Mouse (Mus musculus) kidney, adult 2 months (tissue): ENCODE measurements at regions not wholly inside any gene's neighbourhood (a gene's known extent, or its start where the extent isn't known, plus 50 kb on each side); places are given as distances from the start of the nearest gene placed in this dataset.

Experiments used
- DNase-seq: peaks from one replicate; pipeline ENCODE4 v3.0.0; 2021
- H3K27ac ChIP-seq: fragments of 200-500 bp; 2 replicates; pipeline ENCODE4 v1.5.1; 2012; ENCODE audit warnings: low read depth, low read length, control low read depth, inconsistent platforms; ENCODE audit not compliant: insufficient read depth
- H3K27me3 ChIP-seq: fragments of 200-500 bp; replicated peaks from 2 replicates; pipeline ENCODE4 v1.6.1; 2012; ENCODE audit warnings: mild to moderate bottlenecking, moderate library complexity, low read length, inconsistent platforms; ENCODE audit not compliant: control insufficient read depth, insufficient read depth
- H3K36me3 ChIP-seq: fragments of 200-500 bp; 2 replicates; pipeline ENCODE4 v1.6.1; 2012; ENCODE audit warnings: mild to moderate bottlenecking, moderate library complexity, low read length, inconsistent platforms; ENCODE audit not compliant: control insufficient read depth, insufficient read depth
- H3K4me1 ChIP-seq: fragments of 200-500 bp; 2 replicates; pipeline ENCODE4 v1.6.1; 2011; ENCODE audit warnings: low read length; ENCODE audit not compliant: control insufficient read depth, insufficient read depth
- H3K4me3 ChIP-seq: fragments of 200-500 bp; 2 replicates; pipeline ENCODE4 v1.5.1; 2011; ENCODE audit warnings: mild to moderate bottlenecking, low read depth, low read length, control low read depth; ENCODE audit not compliant: insufficient read depth
- CTCF ChIP-seq: fragments of 200-500 bp; conservative IDR thresholded peaks from 2 replicates; pipeline ENCODE4 v1.5.1; 2011; ENCODE audit warnings: low read depth, mild to moderate bottlenecking, control low read depth, low read length, moderate library complexity, mixed read lengths; ENCODE audit not compliant: insufficient read depth, insufficient read length
- POLR2A ChIP-seq: fragments of 200-500 bp; IDR thresholded peaks from one replicate; pipeline ENCODE4 v1.6.1; 2011; ENCODE audit warnings: low read depth, low read length, control low read depth
- WGBS: fragments of 180-500 bp; shearing (Covaris S2); methylation state at CpG from one replicate; pipeline ENCODE4 v1.1.7; 2018; 5-methylcytosine and 5-hydroxymethylcytosine counted together

DNA sequence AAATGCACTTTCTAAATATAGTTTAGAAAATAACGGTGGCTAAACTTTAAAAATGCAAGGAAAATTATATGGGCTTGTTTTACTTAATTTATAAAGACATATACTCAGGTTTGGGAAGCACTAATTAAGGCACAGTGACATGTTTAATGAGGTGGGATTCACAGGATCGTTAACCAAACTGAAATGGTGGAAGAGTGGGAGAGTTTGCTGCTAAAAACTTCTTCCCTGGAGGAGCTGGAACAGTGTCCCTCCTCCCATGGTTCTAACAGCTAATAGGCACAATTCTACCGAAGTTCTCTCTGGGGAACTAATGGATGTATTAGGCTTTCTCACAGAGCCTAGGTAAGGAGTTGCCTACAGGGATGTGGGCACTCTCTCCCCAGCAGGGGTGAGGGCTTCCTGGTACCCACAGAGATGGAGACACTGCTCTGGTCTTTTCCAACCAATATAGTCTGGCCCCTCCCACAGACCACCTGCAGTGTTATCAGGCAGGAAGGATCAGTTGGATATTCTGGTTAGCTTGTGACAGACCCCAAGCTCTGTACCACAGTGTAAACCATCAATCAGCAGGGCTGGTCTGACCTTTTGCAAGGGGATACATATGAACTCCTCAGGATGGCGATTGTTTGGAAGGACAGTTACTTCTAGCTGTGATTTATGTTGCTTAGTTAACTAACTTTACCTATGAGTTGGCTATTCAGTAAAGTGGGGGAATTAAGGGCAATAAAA is 309.0 kb upstream of the Zic4 start:
- Histone ChIP-seq H3K4me1 (no peaks in the 10 kb centered on the region), H3K4me3 (no peak overlapping the region), H3K36me3 (no peaks in the 10 kb centered on the region), H3K27ac (no peak overlapping the region), H3K27me3 (no peaks in the 10 kb centered on the region)
- WGBS, result 22% methylated on average over 4 of the region's 4 CpGs
- no peak for DNase-seq
- no peak for TF ChIP-seq CTCF

GRCm38 (mm10) chr9:91059460-91059859 is 302.8 kb upstream of the Zic4 start:
- H3K27ac ChIP-seq, result no peak overlapping the region
- H3K27me3 ChIP-seq, result no peaks in the 10 kb centered on the region; the same call in 1 of the 2 replicates
- DNase-seq, result no peak
- no peak overlapping the region for H3K4me3 ChIP-seq
- WGBS, result 74% methylated on average over 4 of the region's 4 CpGs
- no peaks in the 10 kb centered on the region for H3K4me1 ChIP-seq
- TF ChIP-seq POLR2A, result no peak
- TF ChIP-seq CTCF, result no peak
- H3K36me3 ChIP-seq, result no peaks in the 10 kb centered on the region

DNA sequence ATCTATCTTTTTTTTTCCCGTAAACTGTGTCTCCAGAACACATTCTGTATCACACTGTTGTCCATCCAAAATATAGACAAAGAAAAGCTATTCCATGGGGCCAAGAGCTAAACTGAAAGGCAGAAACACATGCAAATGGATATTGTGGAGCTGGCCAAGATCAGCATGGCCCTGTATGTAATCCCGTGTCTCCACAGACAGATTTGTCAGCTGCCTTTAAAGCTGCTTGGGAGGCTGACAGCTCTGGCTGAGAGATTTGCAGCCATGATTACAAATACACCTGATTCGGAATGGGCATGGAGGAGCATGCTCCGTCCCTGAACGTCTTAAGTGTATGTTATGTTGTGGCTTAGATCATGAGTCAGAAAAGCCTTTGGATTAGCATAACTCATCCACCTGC is 292.7 kb upstream of the Zic4 start:
- no peak overlapping the region for H3K4me3 ChIP-seq
- H3K36me3 ChIP-seq, result no peaks in the 10 kb centered on the region
- TF ChIP-seq CTCF (no peak), POLR2A (no peak)
- no peak for DNase-seq
- WGBS, result 64% methylated on average over 5 of the region's 5 CpGs
- no peak overlapping the region for H3K27ac ChIP-seq
- H3K27me3 ChIP-seq, result no peaks in the 10 kb centered on the region
- H3K4me1 ChIP-seq, result no peaks in the 10 kb centered on the region

DNA sequence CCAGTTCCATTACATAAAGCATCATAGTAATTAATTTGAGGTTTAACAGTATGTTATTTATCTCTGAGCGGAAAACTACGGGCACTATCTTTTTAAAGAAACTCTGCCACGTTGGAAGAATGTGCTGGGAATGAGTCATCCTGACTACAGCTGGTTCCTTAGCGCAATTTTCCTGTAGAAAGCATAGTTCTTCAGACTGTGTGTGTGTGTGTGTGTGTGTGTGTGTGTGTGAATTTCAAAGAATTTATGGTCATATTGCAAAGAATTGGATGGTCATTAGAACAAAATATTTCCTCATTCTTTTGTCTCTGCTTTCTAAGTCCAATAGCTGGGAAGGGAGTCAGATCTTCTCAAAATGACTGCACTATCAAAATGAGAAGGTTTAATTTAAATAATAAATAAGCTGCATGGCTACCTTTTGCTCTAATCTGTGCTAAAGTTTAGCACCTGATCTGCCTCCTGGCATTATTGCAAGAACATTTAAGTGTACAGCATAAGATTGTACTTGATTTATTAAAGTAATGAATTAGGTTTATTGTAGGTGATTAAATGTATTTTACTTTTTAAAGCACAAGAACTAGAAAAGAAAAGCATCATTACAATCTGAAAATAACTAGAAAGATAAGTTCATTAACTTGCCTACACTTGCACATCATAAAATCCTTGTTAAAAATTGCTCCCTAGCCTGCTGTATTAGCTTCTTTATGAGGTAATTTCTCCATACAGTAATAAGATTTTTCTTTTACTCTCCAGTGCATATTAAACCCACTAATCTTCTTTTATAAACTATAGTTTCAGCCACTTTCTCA is 288.6 kb upstream of the Zic4 start:
- DNase-seq, result no peak
- TF ChIP-seq CTCF, result no peak
- TF ChIP-seq POLR2A, result no peak
- Histone ChIP-seq H3K27me3 (no peaks in the 10 kb centered on the region), H3K27ac (no peak overlapping the region), H3K4me1 (no peaks in the 10 kb centered on the region), H3K36me3 (no peaks in the 10 kb centered on the region), H3K4me3 (no peak overlapping the region)
- WGBS, result 66% methylated on average over 4 of the region's 4 CpGs

GRCm38 (mm10) chr9:91074175-91074480 is 288.1 kb upstream of the Zic4 start:
- no peak for DNase-seq
- TF ChIP-seq CTCF (no peak), POLR2A (no peak)
- no peak overlapping the region for H3K27ac ChIP-seq
- H3K36me3 ChIP-seq, result no peaks in the 10 kb centered on the region
- H3K4me3 ChIP-seq, result no peak overlapping the region
- H3K4me1 ChIP-seq, result no peaks in the 10 kb centered on the region
- 25% methylated on average over 5 of the region's 5 CpGs for WGBS
- H3K27me3 ChIP-seq, result no peaks in the 10 kb centered on the region

GRCm38 (mm10) chr9:91077490-91077889 is 284.7 kb upstream of the Zic4 start:
- Histone ChIP-seq H3K27me3 (no peaks in the 10 kb centered on the region), H3K4me1 (no peaks in the 10 kb centered on the region), H3K4me3 (no peak overlapping the region), H3K27ac (no peak overlapping the region), H3K36me3 (no peaks in the 10 kb centered on the region)
- DNase-seq, result no peak
- 33% methylated on average over 1 of the region's 1 CpGs for WGBS
- no peak for TF ChIP-seq CTCF
- TF ChIP-seq POLR2A, result no peak

- H3K4me1 ChIP-seq, result no peaks in the 10 kb centered on the region
- TF ChIP-seq POLR2A (no peak), CTCF (no peak)
- no peaks in the 10 kb centered on the region for H3K27me3 ChIP-seq
- H3K4me3 ChIP-seq, result no peak overlapping the region
- H3K27ac ChIP-seq, result no peak overlapping the region
- no peak for DNase-seq
- WGBS, result 7% methylated on average over 1 of the region's 1 CpGs
- no peaks in the 10 kb centered on the region for H3K36me3 ChIP-seq
Observed at GRCm38 (mm10) chr9:91083791-91084190, 278.4 kb upstream of the Zic4 start.
